Mouse (Mus musculus): ENCODE results near the gene Olfr221. TPM values are rescaled to one million over a fixed set of nuclear protein-coding genes. Genes with fewer than 3 reads are reported as not detected.

Gene Olfr221
- total RNA-seq, 2 experiments from 2014 or later, result not detected

- DNase-seq (ENCODE audit: low spot score in 2 of 2), result peak in 1 of 2 experiments; percentile 5
Measured at GRCm38 (mm10) chr14:52006241-52006640, 36.0 kb downstream of the Olfr221 start.

- no peak for DNase-seq (ENCODE audit: low spot score in 2 of 2)
Measured at GRCm38 (mm10) chr14:52005616-52006015, 36.6 kb downstream of the Olfr221 start.

GRCm38 (mm10) chr14:52005141-52005540, 37.1 kb downstream of the Olfr221 start:
- no peak for DNase-seq (ENCODE audit: low spot score in 2 of 2)

GRCm38 (mm10) chr14:52003981-52004495, 38.2 kb downstream of the Olfr221 start:
- DNase-seq (ENCODE audit: low spot score in 2 of 2), result no peak

GRCm38 (mm10) chr14:51997483-51997882, 44.8 kb downstream of the Olfr221 start:
- DNase-seq (ENCODE audit: low spot score in 2 of 2), result no peak

- DNase-seq (ENCODE audit: low spot score in 2 of 2), result no peak
Measured at GRCm38 (mm10) chr14:51996866-51997265, 45.4 kb downstream of the Olfr221 start.

GRCm38 (mm10) chr14:51996231-51996841, 45.9 kb downstream of the Olfr221 start:
- DNase-seq (ENCODE audit: low spot score in 2 of 2), result no peak

GRCm38 (mm10) chr14:51995219-51995871, 46.9 kb downstream of the Olfr221 start:
- DNase-seq (ENCODE audit: low spot score in 2 of 2), result no peak

- no peak for DNase-seq (ENCODE audit: low spot score in 2 of 2)
Measured at GRCm38 (mm10) chr14:51994453-51994852, 47.8 kb downstream of the Olfr221 start.

GRCm38 (mm10) chr14:51989461-51989970, 52.7 kb downstream of the Olfr221 start:
- no peak for DNase-seq (ENCODE audit: low spot score in 2 of 2)

GRCm38 (mm10) chr14:51988731-51989130, 53.5 kb downstream of the Olfr221 start:
- no peak for DNase-seq (ENCODE audit: low spot score in 2 of 2)

GRCm38 (mm10) chr14:51987177-51987576, 55.1 kb downstream of the Olfr221 start:
- DNase-seq (ENCODE audit: low spot score in 2 of 2), result no peak

- no peak for DNase-seq (ENCODE audit: low spot score in 2 of 2)
Measured at GRCm38 (mm10) chr14:51986153-51986505, 56.1 kb downstream of the Olfr221 start.

- DNase-seq (ENCODE audit: low spot score in 2 of 2), result peak in 1 of 2 experiments; percentile 59
Measured at GRCm38 (mm10) chr14:51985301-51986152, 56.7 kb downstream of the Olfr221 start.

GRCm38 (mm10) chr14:51984247-51985231, 57.7 kb downstream of the Olfr221 start, which contains the start of gene Arhgef40:
Gene Arhgef40 (plus strand): TSS chr14:51984719.
- DNase-seq (ENCODE audit: low spot score in 2 of 2), result peak; percentile 49 to 61

Other genes starting within 250 kb of the Olfr221 start
- gene AY358078, start 242.4 kb downstream of the Olfr221 start, total RNA-seq (2021), result not detected
- gene Ear6, start 188.8 kb downstream of the Olfr221 start, total RNA-seq (2021), result under 1 TPM in 1 of 2 experiments, not detected in 1; 0.73 TPM
- gene Mettl17, start 157.6 kb downstream of the Olfr221 start, total RNA-seq (2021), result 10 to 100 TPM; 37.5 to 44.2 TPM
- gene Slc39a2, start 149.6 kb downstream of the Olfr221 start, total RNA-seq (2021), result under 1 TPM; 0.82 to 0.95 TPM
- 100 to 1,000 TPM; 155 to 181 TPM for gene Ndrg2, start 128.3 kb downstream of the Olfr221 start, total RNA-seq (2021)
- gene Tppp2, start 124.0 kb downstream of the Olfr221 start, total RNA-seq (2021), result not detected
- gene Rnase13, start 119.7 kb downstream of the Olfr221 start, total RNA-seq (2021), result not detected
- gene Arhgef40, start 57.7 kb downstream of the Olfr221 start, total RNA-seq (2021), result 100 to 1,000 TPM; 102 to 110 TPM
- gene Tmem253, start 26.8 kb downstream of the Olfr221 start, total RNA-seq (2021), result 1 to 10 TPM; 1.6 to 3.6 TPM
- 10 to 100 TPM; 84.4 to 84.6 TPM for gene Zfp219, start 21.7 kb downstream of the Olfr221 start, total RNA-seq (2021)
- gene Hnrnpc, start 61.6 kb upstream of the Olfr221 start, total RNA-seq (2021), result 100 to 1,000 TPM; 247 to 267 TPM
- 1 to 10 TPM in 1 of 2 experiments, under 1 TPM in 1; 0.37 to 1.6 TPM for gene Rpgrip1, start 68.2 kb upstream of the Olfr221 start, total RNA-seq (2021)
- gene Supt16, start 155.0 kb upstream of the Olfr221 start, total RNA-seq (2021), result 10 to 100 TPM; 76.4 to 86.7 TPM
- 100 to 1,000 TPM; 153 to 165 TPM for gene Chd8, start 215.3 kb upstream of the Olfr221 start, total RNA-seq (2021)
- gene Tox4, start 236.7 kb upstream of the Olfr221 start, total RNA-seq (2021), result 10 to 100 TPM; 61.8 to 62.0 TPM
- gene Rab2b, start 237.1 kb upstream of the Olfr221 start, total RNA-seq (2021), result 10 to 100 TPM; 38.9 to 39.8 TPM